Mouse (Mus musculus): ENCODE results near the gene Zfp704.

Zfp704 gene

GRCm38 (mm10) chr3:9554916-9555315, 55.0 kb downstream of the Zfp704 start:
- DNase-seq: no peak

DNA sequence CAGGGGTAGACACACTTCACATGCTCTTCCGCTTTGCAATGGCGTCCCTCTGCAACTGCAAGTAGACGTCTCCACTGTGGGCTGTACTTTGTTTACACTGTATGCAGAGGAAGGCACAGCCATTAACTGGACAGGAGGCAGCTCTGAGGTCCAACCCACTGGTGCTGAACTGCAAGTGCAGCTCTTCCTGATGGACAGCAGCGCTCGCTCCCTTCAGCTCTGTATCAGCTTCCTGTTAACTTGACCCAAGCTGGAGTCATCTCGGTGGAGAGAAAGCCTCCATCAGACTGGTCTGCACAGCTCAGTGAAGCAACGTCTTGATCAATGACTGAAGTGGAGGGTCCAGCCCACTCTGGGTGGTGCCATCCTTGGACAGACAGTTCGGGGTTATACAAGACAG, 57.6 kb downstream of the Zfp704 start:
- DNase-seq: peak; percentile 83

- DNase-seq: peak; percentile 56
Observed at GRCm38 (mm10) chr3:9550930-9551329, 59.0 kb downstream of the Zfp704 start.

- DNase-seq: peak; percentile 88
Observed at GRCm38 (mm10) chr3:9549815-9550214, 60.1 kb downstream of the Zfp704 start.

- no peak for DNase-seq
Observed at GRCm38 (mm10) chr3:9548188-9548587, 61.7 kb downstream of the Zfp704 start.

- DNase-seq: peak; percentile 84
Observed at GRCm38 (mm10) chr3:9546882-9547620, 62.8 kb downstream of the Zfp704 start.

DNA sequence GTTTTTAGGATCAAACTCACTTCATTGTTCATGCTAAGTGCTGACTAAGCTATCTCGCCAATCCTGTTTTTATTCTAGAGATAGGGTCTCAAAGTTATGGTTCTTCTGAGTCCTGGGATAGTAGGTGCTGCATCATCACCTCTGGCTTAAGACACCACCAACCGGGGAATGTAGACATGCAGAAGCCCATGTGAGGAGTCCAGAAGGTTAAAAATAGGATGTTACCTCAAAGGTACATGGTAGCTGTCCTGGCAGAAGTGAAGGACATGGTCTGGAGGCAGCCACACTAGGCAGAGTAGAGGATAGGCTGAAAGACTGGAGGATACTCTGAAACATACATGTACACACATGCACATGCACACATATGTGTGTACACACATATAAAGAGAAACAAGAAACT, 65.5 kb downstream of the Zfp704 start:
- DNase-seq: peak; percentile 78

DNA sequence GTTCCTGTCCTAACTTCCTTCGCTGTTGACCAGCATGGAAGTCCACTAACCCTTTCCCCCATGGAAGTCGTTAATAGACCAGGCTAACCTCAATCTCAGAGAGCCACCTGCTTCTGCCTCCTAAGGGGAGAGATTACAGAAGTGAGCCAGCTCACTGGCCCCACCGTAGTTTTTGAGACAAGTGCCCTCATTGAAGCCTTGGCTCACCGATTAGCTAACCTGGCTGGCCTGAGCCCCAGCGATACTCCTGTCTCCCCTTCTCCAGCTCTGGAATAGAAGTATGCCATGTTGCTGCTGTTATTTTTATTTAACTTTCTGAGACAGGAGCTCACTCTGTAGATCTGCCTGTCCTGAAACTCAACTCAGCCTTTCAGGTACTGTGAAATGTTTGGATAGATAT, 66.0 kb downstream of the Zfp704 start:
- peak; percentile 66 for DNase-seq

- DNase-seq: no peak
Observed at GRCm38 (mm10) chr3:9543463-9543862, 66.4 kb downstream of the Zfp704 start.

GRCm38 (mm10) chr3:9541561-9541960, 68.3 kb downstream of the Zfp704 start:
- peak; percentile 66 for DNase-seq

DNA sequence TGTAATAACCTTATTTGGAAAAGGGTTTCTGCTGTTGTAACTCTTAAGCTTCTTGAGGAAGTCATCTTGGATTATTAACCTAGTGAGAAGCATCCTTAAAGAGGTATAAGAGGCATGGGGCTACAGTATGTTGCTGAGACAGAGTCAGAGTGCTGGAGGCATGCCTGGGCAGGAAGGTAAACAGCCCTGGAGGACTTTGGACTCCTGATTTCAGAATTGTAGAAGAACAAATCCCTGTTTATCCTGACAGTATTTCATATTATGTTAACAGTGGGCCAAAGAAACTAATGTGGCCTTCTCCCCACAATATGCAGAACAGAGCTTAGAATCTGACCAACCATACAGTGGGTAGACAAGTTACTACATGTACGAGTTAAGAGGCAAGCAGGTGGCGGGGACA, 71.4 kb downstream of the Zfp704 start:
- peak; percentile 59 for DNase-seq

DNA sequence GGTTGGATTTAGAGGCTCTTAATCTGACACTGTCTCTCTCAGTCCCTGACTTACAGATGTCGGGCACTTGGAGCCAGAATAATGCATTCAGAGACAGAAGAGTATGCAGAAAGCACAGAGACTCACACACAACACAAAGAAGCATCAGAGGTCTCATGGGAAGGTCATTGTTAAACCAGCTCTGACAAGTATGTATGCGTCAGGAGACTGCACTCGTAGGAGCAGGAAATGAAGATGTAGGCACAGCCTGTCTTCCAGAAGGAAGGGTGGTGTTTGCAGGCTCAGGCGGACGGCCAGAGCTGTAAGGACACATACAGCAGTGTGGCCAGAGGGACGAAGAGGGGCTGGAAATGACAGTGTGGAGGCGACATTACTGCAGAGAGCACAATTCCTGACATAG, 72.0 kb downstream of the Zfp704 start:
- peak; percentile 54 for DNase-seq

GRCm38 (mm10) chr3:9530097-9530780, 79.6 kb downstream of the Zfp704 start:
- peak; percentile 89 for DNase-seq

DNA sequence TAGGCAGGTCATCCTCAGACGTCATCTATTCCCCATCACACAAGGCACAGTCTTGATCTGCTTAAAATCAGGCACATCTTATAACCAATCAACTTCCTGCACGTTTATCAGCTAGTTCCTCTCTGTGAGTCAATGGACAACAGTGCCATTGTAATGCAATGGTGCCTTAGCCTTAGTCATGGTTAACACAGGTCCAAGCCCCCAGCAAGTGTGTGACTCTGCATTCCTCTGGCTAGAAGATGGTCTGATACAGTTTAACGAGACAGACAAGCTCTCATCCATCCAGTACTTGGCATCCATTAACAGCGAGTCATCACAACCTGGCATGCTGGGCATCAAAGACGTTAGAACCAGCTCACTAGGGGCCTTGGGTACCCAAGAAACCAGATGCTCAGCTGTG, 85.5 kb downstream of the Zfp704 start:
- peak; percentile 55 for DNase-seq

- peak; percentile 90 for DNase-seq
Observed at GRCm38 (mm10) chr3:9523081-9523932, 86.6 kb downstream of the Zfp704 start.

DNA sequence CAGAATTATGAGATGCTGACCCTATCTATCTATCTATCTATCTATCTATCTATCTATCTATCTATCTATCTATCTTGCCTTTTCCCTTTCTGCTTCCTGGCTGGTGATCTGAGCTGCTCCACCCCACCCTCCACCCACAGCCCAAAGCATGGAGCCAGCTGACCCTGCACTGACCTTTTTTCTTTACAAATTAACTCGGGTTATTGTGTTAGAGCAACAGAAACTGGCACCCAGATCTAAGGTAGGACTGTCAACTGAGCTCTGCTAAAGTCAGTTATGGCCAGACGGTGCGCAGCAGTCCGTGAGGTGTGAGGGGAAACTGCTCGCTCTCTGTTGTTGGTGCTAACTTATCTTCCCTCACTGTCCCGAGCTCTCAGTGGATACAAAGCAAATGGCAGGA, 87.9 kb downstream of the Zfp704 start:
- DNase-seq: peak; percentile 80

- no peak for DNase-seq
Observed at GRCm38 (mm10) chr3:9520728-9521054, 89.2 kb downstream of the Zfp704 start.

- peak; percentile 96 for DNase-seq
Observed at GRCm38 (mm10) chr3:9520051-9520727, 89.7 kb downstream of the Zfp704 start.

- peak; percentile 57 for DNase-seq
Observed at GRCm38 (mm10) chr3:9519491-9519890, 90.4 kb downstream of the Zfp704 start.

- DNase-seq: peak; percentile 67
Observed at GRCm38 (mm10) chr3:9518936-9519335, 90.9 kb downstream of the Zfp704 start.

- no peak for DNase-seq
Observed at GRCm38 (mm10) chr3:9516119-9516855, 93.6 kb downstream of the Zfp704 start.

- peak; percentile 82 for DNase-seq
Observed at GRCm38 (mm10) chr3:9515527-9515926, 94.4 kb downstream of the Zfp704 start.
